Mouse (Mus musculus) heart, embryonic 15.5 days (tissue): Measurements from ENCODE around the gene Zfpl1. TPM values are rescaled to one million over a fixed set of nuclear protein-coding genes. Genes with fewer than 3 reads are reported as not detected.

Source experiments
- ATAC-seq: fragments of 200-750 bp; cut with Nextera tagmentation; replicated peaks from 2 replicates; pipeline ENCODE4 v1.8.0; 2017; ENCODE audit warnings: low read depth, moderate TSS enrichment; ENCODE audit not compliant: insufficient number of reproducible peaks, insufficient read depth, low FRiP score
- H3K27ac ChIP-seq: fragments of 300-500 bp; sonication (generic); 2 replicates; pipeline ENCODE4 v1.5.1; 2015; ENCODE audit warnings: mild to moderate bottlenecking, inconsistent platforms
- H3K27me3 ChIP-seq: fragments of 300-500 bp; sonication (generic); 2 replicates; pipeline ENCODE4 v1.6.1; 2015; ENCODE audit warnings: inconsistent platforms
- H3K36me3 ChIP-seq: fragments of 300-500 bp; sonication (generic); 2 replicates; pipeline ENCODE4 v1.6.1; 2015; ENCODE audit warnings: mild to moderate bottlenecking, inconsistent platforms
- H3K4me1 ChIP-seq: fragments of 300-500 bp; sonication (generic); replicated peaks from 2 replicates; pipeline ENCODE4 v1.6.1; 2015; ENCODE audit warnings: inconsistent platforms
- H3K4me2 ChIP-seq: fragments of 300-500 bp; sonication (generic); 2 replicates; pipeline ENCODE4 v1.6.1; 2015; ENCODE audit warnings: inconsistent platforms, mild to moderate bottlenecking, moderate library complexity
- H3K4me3 ChIP-seq: fragments of 300-500 bp; sonication (generic); 2 replicates; pipeline ENCODE4 v1.5.1; 2015; ENCODE audit warnings: mild to moderate bottlenecking, inconsistent platforms
- H3K9ac ChIP-seq: fragments of 300-500 bp; sonication (generic); 2 replicates; pipeline ENCODE4 v1.6.1; 2015; ENCODE audit warnings: mild to moderate bottlenecking, inconsistent platforms
- H3K9me3 ChIP-seq: fragments of 300-500 bp; sonication (generic); replicated peaks from 2 replicates; pipeline ENCODE4 v1.6.1; 2016; ENCODE audit warnings: inconsistent platforms
- WGBS: fragments of 180-500 bp; shearing (Covaris S2); methylation state at CpG from one replicate; pipeline ENCODE4 v1.1.7; 2015; ENCODE audit warnings: mixed read lengths; 5-methylcytosine and 5-hydroxymethylcytosine counted together
- polyA plus RNA-seq: library from polyadenylated mRNA; unstranded; fragments of >200 nt; fragmentation: Nextera tagmentation; extraction: Ambion mirVana; gene quantifications from 2 replicates; pipeline ENCODE4 v1.2.1, GENCODE M21; 2015

Gene Zfpl1
- polyA plus RNA-seq, 1 experiment from 2014 or later, result 39.1 TPM

DNA sequence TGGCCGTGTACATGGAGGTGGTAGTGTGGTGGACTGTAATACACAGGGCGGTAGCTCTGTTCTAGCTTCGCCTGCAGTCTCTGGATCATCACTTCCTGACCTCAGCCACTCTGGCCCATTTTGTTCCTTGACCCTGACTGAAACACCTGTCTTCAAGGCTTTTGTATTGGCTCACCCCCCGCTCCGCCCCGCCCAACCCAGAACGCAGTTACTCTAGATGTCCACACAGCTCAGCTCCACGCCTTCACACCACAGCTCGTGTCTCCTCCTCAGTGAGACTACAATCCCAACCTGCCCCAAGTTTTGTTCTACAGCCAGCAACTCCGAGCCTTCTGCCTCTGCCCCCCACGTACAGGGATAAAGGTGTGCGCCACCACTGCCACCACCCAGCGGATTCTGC, 4.1 kb upstream of the Zfpl1 start:
- Histone ChIP-seq H3K36me3 (peaks cover 36% of the 10 kb centered on the region), H3K9ac (no peak overlapping the region), H3K27ac (no peak overlapping the region), H3K4me3 (no peak overlapping the region), H3K9me3 (no peaks in the 10 kb centered on the region), H3K4me2 (no peak overlapping the region), H3K4me1 (peaks cover 18% of the 10 kb centered on the region), H3K27me3 (no peaks in the 10 kb centered on the region)
- ATAC-seq, result no peak
- WGBS, result 93% methylated on average over 13 of the region's 13 CpGs

DNA sequence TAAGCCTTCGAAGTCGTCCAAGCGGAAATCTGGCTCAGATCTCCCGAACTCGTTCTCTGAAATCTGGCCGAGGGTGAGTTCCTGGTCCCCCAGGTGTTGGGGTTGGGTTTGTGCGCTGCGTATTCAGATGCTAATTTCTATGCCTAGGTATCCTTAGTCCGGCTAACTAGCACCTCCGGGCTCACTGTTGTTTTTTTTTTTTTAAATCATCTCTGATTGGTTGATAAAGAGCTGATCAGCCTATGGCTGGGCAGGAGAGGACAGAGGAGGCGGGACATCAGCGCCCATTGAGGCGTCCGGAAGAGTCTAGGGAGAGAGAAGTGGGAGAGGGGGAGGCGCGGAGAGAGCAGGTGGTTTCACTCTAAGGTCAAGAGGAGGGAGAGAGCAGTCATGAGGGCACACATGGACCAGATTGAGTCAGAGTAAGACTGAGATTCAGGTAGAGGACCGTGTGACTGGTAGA, 692 bp upstream of the Zfpl1 start:
- WGBS, result under 1% methylated on average over 17 of the region's 17 CpGs
- Histone ChIP-seq H3K9me3 (no peaks in the 10 kb centered on the region), H3K4me3 (peak overlapping the region; percentile 87), H3K4me2 (peak overlapping the region; percentile 94), H3K4me1 (peaks cover 23% of the 10 kb centered on the region), H3K9ac (peak overlapping the region; percentile 72), H3K27ac (peak overlapping the region; percentile 66), H3K27me3 (no peaks in the 10 kb centered on the region), H3K36me3 (peaks cover 43% of the 10 kb centered on the region)
- ATAC-seq, result peak; percentile 54

- 86% methylated on average over 9 of the region's 9 CpGs for WGBS
- H3K4me1 ChIP-seq, result peaks cover 27% of the 10 kb centered on the region
- H3K9me3 ChIP-seq, result no peaks in the 10 kb centered on the region
- H3K4me2 ChIP-seq, result no peak within 1 kb of the TSS
- H3K9ac ChIP-seq, result no peak within 1 kb of the TSS
- H3K27me3 ChIP-seq, result no peaks in the 10 kb centered on the region
- no peak within 1 kb of the TSS for H3K27ac ChIP-seq
- H3K4me3 ChIP-seq, result no peak within 1 kb of the TSS
- ATAC-seq, result no peak
- H3K36me3 ChIP-seq, result peaks cover 34% of the 10 kb centered on the region
These were observed 2.6 kb downstream of the Zfpl1 start, which contains the start of gene Gm28374 for GRCm38 (mm10) chr19:6082156-6082555. TSS of gene Gm28374 (minus strand) at chr19:6082256.

- no peak for ATAC-seq
- H3K9ac ChIP-seq, result no peak within 1 kb of the TSS
- H3K4me2 ChIP-seq, result no peak within 1 kb of the TSS
- H3K27ac ChIP-seq, result no peak within 1 kb of the TSS
- H3K9me3 ChIP-seq, result no peaks in the 10 kb centered on the region
- 89% methylated on average over 12 of the region's 12 CpGs for WGBS
- H3K27me3 ChIP-seq, result no peaks in the 10 kb centered on the region
- peaks cover 26% of the 10 kb centered on the region for H3K4me1 ChIP-seq
- no peak within 1 kb of the TSS for H3K4me3 ChIP-seq
- peaks cover 32% of the 10 kb centered on the region for H3K36me3 ChIP-seq
These were observed 4.7 kb downstream of the Zfpl1 start, which contains the start of gene Tmem262 for GRCm38 (mm10) chr19:6079983-6080480. TSS of gene Tmem262 (plus strand) at chr19:6080033.

- H3K27me3 ChIP-seq, result no peaks in the 10 kb centered on the region
- peak; percentile 77 for ATAC-seq
- H3K4me3 ChIP-seq, result peak within 1 kb of the TSS; percentile 90
- H3K36me3 ChIP-seq, result peaks cover 37% of the 10 kb centered on the region
- no peaks in the 10 kb centered on the region for H3K9me3 ChIP-seq
- peaks cover 16% of the 10 kb centered on the region for H3K4me1 ChIP-seq
- peak within 1 kb of the TSS; percentile 85 for H3K4me2 ChIP-seq
- WGBS, result 1% methylated on average over 33 of the region's 33 CpGs
- peak within 1 kb of the TSS; percentile 88 for H3K27ac ChIP-seq
- H3K9ac ChIP-seq, result peak within 1 kb of the TSS; percentile 85
These were observed 8.0 kb downstream of the Zfpl1 start, which contains the start of gene Vps51 for GRCm38 (mm10) chr19:6076564-6077393. TSS of gene Vps51 (minus strand) at chr19:6077231.

DNA sequence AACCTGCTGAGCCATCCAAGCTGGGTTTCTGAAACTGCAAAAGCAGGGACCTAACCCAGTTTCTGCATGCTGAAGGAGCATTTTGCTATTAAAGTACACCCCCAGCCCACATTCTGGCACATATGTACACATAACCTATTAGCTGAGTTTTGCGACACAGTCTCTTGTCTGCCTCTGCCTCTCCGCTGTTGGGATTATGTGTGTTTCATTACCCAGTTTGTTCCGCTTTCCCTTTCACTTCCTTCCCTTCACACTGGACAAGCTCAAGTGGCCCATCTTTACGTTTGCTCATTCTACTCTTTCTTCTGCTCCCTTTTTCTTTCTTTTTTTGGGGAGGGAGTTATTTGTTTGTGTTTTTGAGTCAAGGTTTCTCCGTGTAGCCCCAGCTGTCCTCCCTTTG, 10.9 kb downstream of the Zfpl1 start:
- WGBS, result 85% methylated on average over 5 of the region's 5 CpGs
- no peak overlapping the region for H3K4me2 ChIP-seq

GRCm38 (mm10) chr19:6071261-6071660, 13.5 kb downstream of the Zfpl1 start:
- H3K4me3 ChIP-seq, result no peak overlapping the region
- H3K9ac ChIP-seq, result no peak overlapping the region
- no peaks in the 10 kb centered on the region for H3K9me3 ChIP-seq
- H3K4me1 ChIP-seq, result peaks cover 28% of the 10 kb centered on the region
- no peak overlapping the region for H3K27ac ChIP-seq
- no peak overlapping the region for H3K4me2 ChIP-seq
- no peak for ATAC-seq
- no peaks in the 10 kb centered on the region for H3K27me3 ChIP-seq
- WGBS, result 91% methylated on average over 19 of the region's 19 CpGs
- H3K36me3 ChIP-seq, result peaks cover 44% of the 10 kb centered on the region; the same call in 1 of the 2 replicates

More for the DNA sequence above, 10.9 kb downstream of the Zfpl1 start:
- no peaks in the 10 kb centered on the region for H3K27me3 ChIP-seq
- no peaks in the 10 kb centered on the region for H3K9me3 ChIP-seq
- H3K9ac ChIP-seq, result no peak overlapping the region
- peaks cover 16% of the 10 kb centered on the region for H3K4me1 ChIP-seq
- H3K27ac ChIP-seq, result no peak overlapping the region
- no peak overlapping the region for H3K4me3 ChIP-seq
- H3K36me3 ChIP-seq, result peaks cover 40% of the 10 kb centered on the region; the same call in 1 of the 2 replicates
- no peak for ATAC-seq

GRCm38 (mm10) chr19:6070571-6071250, 14.0 kb downstream of the Zfpl1 start:
- Histone ChIP-seq H3K27me3 (no peaks in the 10 kb centered on the region), H3K36me3 (peaks cover 44% of the 10 kb centered on the region; the same call in 1 of the 2 replicates), H3K9ac (no peak overlapping the region), H3K4me3 (no peak overlapping the region), H3K4me2 (no peak overlapping the region), H3K4me1 (peaks cover 24% of the 10 kb centered on the region), H3K27ac (no peak overlapping the region), H3K9me3 (no peaks in the 10 kb centered on the region)
- ATAC-seq, result no peak
- WGBS, result 85% methylated on average over 31 of the region's 31 CpGs

DNA sequence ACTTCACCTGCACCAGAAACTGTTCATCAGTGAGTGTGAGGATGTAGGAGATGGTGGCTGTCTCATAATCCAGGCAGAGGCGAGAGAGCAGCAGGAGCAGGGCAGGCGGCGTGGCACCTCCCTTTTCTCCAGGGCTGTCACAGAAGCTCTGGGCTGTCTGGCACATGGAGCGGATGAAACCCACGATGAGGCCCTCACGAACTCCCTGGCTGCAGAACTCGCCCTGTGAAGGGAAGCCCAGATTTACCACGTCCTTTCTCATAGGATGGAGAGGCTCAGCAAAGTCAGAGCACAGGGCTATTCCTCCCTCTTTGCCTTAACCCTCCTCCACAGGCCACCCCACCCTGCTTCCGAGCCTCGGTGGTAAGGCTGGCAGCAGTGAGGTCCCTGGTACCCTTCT, 14.9 kb downstream of the Zfpl1 start:
- no peak overlapping the region for H3K4me3 ChIP-seq
- peaks cover 40% of the 10 kb centered on the region; the same call in 1 of the 2 replicates for H3K36me3 ChIP-seq
- no peak for ATAC-seq
- no peak overlapping the region for H3K9ac ChIP-seq
- no peak overlapping the region for H3K27ac ChIP-seq
- no peaks in the 10 kb centered on the region for H3K27me3 ChIP-seq
- no peaks in the 10 kb centered on the region for H3K9me3 ChIP-seq
- H3K4me1 ChIP-seq, result peaks cover 20% of the 10 kb centered on the region
- 88% methylated on average over 10 of the region's 10 CpGs for WGBS
- H3K4me2 ChIP-seq, result no peak overlapping the region

DNA sequence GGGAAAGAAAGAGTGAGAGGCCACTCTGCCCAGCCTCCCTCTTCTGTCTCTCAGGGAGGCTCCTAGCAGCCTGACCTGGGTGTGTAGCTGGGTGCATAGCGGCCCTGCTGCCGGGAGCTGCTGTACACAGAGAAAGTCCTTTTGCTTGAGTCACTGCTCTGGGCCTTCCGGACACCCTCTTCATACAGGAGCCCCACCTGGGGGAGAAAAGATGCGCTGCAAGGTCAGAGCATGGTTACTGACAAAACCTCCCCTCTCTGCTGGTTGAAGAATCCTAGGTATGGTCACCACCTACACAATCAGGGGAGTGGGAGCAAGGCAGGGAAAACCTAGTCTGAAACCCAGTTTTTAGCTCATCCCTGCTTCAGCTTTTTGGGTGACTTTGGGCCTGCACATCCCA, 15.8 kb downstream of the Zfpl1 start:
- H3K4me1 ChIP-seq, result peaks cover 20% of the 10 kb centered on the region
- no peak overlapping the region for H3K27ac ChIP-seq
- no peak overlapping the region for H3K4me2 ChIP-seq
- ATAC-seq, result no peak
- H3K9me3 ChIP-seq, result no peaks in the 10 kb centered on the region
- 66% methylated on average over 4 of the region's 4 CpGs for WGBS
- no peak overlapping the region for H3K9ac ChIP-seq
- peaks cover 32% of the 10 kb centered on the region; the same call in 1 of the 2 replicates for H3K36me3 ChIP-seq
- no peak overlapping the region for H3K4me3 ChIP-seq
- no peaks in the 10 kb centered on the region for H3K27me3 ChIP-seq

DNA sequence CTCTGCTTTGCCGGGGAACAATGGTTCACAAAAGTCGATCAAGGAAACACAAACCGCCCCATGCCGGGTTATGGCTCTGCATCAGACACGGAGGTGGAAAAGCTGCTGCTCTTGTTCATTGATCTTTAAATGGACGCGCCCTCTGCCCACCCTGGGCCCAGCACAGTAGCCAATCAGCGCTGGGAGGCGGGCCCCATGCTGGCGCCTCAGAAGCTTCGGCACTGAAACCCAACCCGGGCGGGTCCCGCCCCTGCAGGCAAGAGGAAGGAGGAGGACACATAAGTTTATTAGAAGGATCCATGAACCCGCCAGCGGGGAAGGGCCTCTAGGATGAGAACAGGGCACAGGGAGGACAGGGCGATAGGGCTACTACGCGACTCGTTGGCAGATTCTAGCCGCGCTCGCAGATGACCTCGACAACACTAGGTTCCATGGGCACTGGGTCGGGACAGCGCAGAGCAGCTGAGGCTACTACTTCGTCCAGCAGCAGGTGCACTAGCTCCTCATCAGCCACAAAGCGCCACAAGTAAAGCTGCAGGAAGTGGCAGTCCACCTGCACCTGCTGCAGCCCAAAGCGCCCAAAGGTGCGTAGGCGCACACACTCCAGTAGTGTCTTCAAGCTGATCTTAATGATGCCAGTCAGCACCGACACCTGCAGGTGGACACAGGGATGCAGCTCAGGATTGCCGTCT, 16.9 kb downstream of the Zfpl1 start, which contains the start of gene Tm7sf2:
Tm7sf2 (minus strand) TSS at position 650 of the 692 bp plus-strand sequence.
- Histone ChIP-seq H3K27me3 (no peaks in the 10 kb centered on the region), H3K9me3 (no peaks in the 10 kb centered on the region), H3K4me2 (peak within 1 kb of the TSS; percentile 91), H3K4me3 (peak within 1 kb of the TSS; percentile 50), H3K36me3 (peaks cover 28% of the 10 kb centered on the region; the same call in 1 of the 2 replicates), H3K27ac (peak within 1 kb of the TSS; percentile 50), H3K9ac (peak within 1 kb of the TSS; percentile 49), H3K4me1 (peaks cover 23% of the 10 kb centered on the region)
- peak; percentile 88 for ATAC-seq
- 12% methylated on average over 33 of the region's 33 CpGs for WGBS
